Mouse (Mus musculus) neural tube, embryonic 15.5 days (tissue): Measurements from ENCODE around the gene Hnrnpc. TPM values are rescaled to one million over a fixed set of nuclear protein-coding genes. Genes with fewer than 3 reads are reported as not detected.

ENCODE experiments used
- polyA plus RNA-seq: library from polyadenylated mRNA; unstranded; fragments of >200 nt; fragmentation: Nextera tagmentation; extraction: Ambion mirVana; gene quantifications from 2 replicates; pipeline ENCODE4 v1.2.1, GENCODE M21; 2015

The Hnrnpc gene
- polyA plus RNA-seq, 1 experiment from 2014 or later = 424 TPM

Other genes with a start within 250 kb of the Hnrnpc start
- gene Mettl17, start 219.2 kb downstream of the Hnrnpc start, polyA plus RNA-seq = 83.5 and 90.9 TPM in 2 replicates
- 1.5 and 2.0 TPM in 2 replicates for gene Slc39a2, start 211.1 kb downstream of the Hnrnpc start, polyA plus RNA-seq
- gene Ndrg2, start 189.9 kb downstream of the Hnrnpc start, polyA plus RNA-seq = 268 and 281 TPM in 2 replicates
- gene Tppp2, start 185.6 kb downstream of the Hnrnpc start, polyA plus RNA-seq = not detected in 2 replicates
- not detected in 2 replicates for gene Rnase13, start 181.3 kb downstream of the Hnrnpc start, polyA plus RNA-seq
- gene Arhgef40, start 119.3 kb downstream of the Hnrnpc start, polyA plus RNA-seq = 71.3 and 82.7 TPM in 2 replicates
- 0.88 and 1.4 TPM in 2 replicates for gene Tmem253, start 88.4 kb downstream of the Hnrnpc start, polyA plus RNA-seq
- 25.3 and 28.6 TPM in 2 replicates for gene Zfp219, start 83.3 kb downstream of the Hnrnpc start, polyA plus RNA-seq
- not detected in 2 replicates for gene Olfr221, start 61.6 kb downstream of the Hnrnpc start, polyA plus RNA-seq
- 42.6 and 46.0 TPM in 2 replicates for gene Rpgrip1, start 6.7 kb upstream of the Hnrnpc start, polyA plus RNA-seq
- gene Supt16, start 93.4 kb upstream of the Hnrnpc start, polyA plus RNA-seq = 36.8 and 45.9 TPM in 2 replicates
- 30.0 and 30.5 TPM in 2 replicates for gene Chd8, start 153.8 kb upstream of the Hnrnpc start, polyA plus RNA-seq
- gene Tox4, start 175.1 kb upstream of the Hnrnpc start, polyA plus RNA-seq = 51.0 and 52.5 TPM in 2 replicates
- 47.5 and 50.0 TPM in 2 replicates for gene Rab2b, start 175.5 kb upstream of the Hnrnpc start, polyA plus RNA-seq
- 44.9 and 47.9 TPM in 2 replicates for gene Mettl3, start 201.1 kb upstream of the Hnrnpc start, polyA plus RNA-seq
- 40.0 and 41.6 TPM in 2 replicates for gene Sall2, start 224.7 kb upstream of the Hnrnpc start, polyA plus RNA-seq